Mouse (Mus musculus): Measurements from ENCODE around the gene Klk1b24. TPM values are rescaled to one million over a fixed set of nuclear protein-coding genes. Genes with fewer than 3 reads are reported as not detected.
"Not testable (repeated sequence)": the region's sequence is repeated elsewhere in the genome, so short reads cannot be mapped to it uniquely, and the experiment has no call there.

Gene Klk1b24
- polyA plus RNA-seq (2014; fragmentation: Nextera tagmentation; extraction: Ambion mirVana): not detected in 2 replicates

GRCm38 (mm10) chr7:44187936-44188335 lies at the start of gene Klk1b24:
TSS of gene Klk1b24 (plus strand) at chr7:44188236.
- H3K4me1 ChIP-seq (ENCODE audit: control insufficient read depth, insufficient read depth, low read length); H3K36me3 ChIP-seq (ENCODE audit: control insufficient read depth, insufficient read depth, low read length); DNase-seq (ENCODE audit: low spot score, missing footprints); H3K9ac ChIP-seq (ENCODE audit: low read length); H3K4me2 ChIP-seq; H3K27me3 ChIP-seq (ENCODE audit: control insufficient read depth, insufficient read depth, low read length); H3K27ac ChIP-seq (ENCODE audit: low read depth, low read length); H3K9me3 ChIP-seq (ENCODE audit: control insufficient read depth, low read length); H3K4me3 ChIP-seq (ENCODE audit: low read depth, low read length); ATAC-seq (ENCODE audit: low FRiP score): not testable (repeated sequence)

GRCm38 (mm10) chr7:44179299-44180045 lies 8.6 kb upstream of the Klk1b24 start:
- Histone ChIP-seq H3K9ac (ENCODE audit: low read length) (no peak overlapping the region), H3K4me3 (ENCODE audit: low read depth, low read length) (no peak overlapping the region), H3K9me3 (ENCODE audit: control insufficient read depth, low read length) (no peaks in the 10 kb centered on the region), H3K4me2 (no peak overlapping the region), H3K4me1 (ENCODE audit: control insufficient read depth, insufficient read depth, low read length) (no peaks in the 10 kb centered on the region), H3K27ac (ENCODE audit: low read depth, low read length) (no peak overlapping the region), H3K36me3 (ENCODE audit: control insufficient read depth, insufficient read depth, low read length) (no peaks in the 10 kb centered on the region), H3K27me3 (ENCODE audit: control insufficient read depth, insufficient read depth, low read length) (no peaks in the 10 kb centered on the region)
- ATAC-seq (ENCODE audit: low FRiP score) (no peak), DNase-seq (ENCODE audit: low spot score, missing footprints) (no peak)
- 68% methylated on average over 9 of the region's 9 CpGs for WGBS

GRCm38 (mm10) chr7:44186516-44186915 lies 1.5 kb upstream of the Klk1b24 start:
- DNase-seq (ENCODE audit: low spot score, missing footprints); ATAC-seq (ENCODE audit: low FRiP score); H3K4me1 ChIP-seq (ENCODE audit: control insufficient read depth, insufficient read depth, low read length); H3K27me3 ChIP-seq (ENCODE audit: control insufficient read depth, insufficient read depth, low read length); H3K4me2 ChIP-seq; H3K9ac ChIP-seq (ENCODE audit: low read length); H3K27ac ChIP-seq (ENCODE audit: low read depth, low read length); H3K4me3 ChIP-seq (ENCODE audit: low read depth, low read length); H3K9me3 ChIP-seq (ENCODE audit: control insufficient read depth, low read length); H3K36me3 ChIP-seq (ENCODE audit: control insufficient read depth, insufficient read depth, low read length): not testable (repeated sequence)
- 74% methylated on average over 8 of the region's 8 CpGs for WGBS

GRCm38 (mm10) chr7:44193466-44193865 lies 5.4 kb downstream of the Klk1b24 start:
- H3K9ac ChIP-seq (ENCODE audit: low read length); H3K27ac ChIP-seq (ENCODE audit: low read depth, low read length); ATAC-seq (ENCODE audit: low FRiP score); DNase-seq (ENCODE audit: low spot score, missing footprints); H3K36me3 ChIP-seq (ENCODE audit: control insufficient read depth, insufficient read depth, low read length); H3K9me3 ChIP-seq (ENCODE audit: control insufficient read depth, low read length); H3K4me1 ChIP-seq (ENCODE audit: control insufficient read depth, insufficient read depth, low read length); H3K4me2 ChIP-seq; H3K4me3 ChIP-seq (ENCODE audit: low read depth, low read length); H3K27me3 ChIP-seq (ENCODE audit: control insufficient read depth, insufficient read depth, low read length): not testable (repeated sequence)
- WGBS: 90% methylated on average over 1 of the region's 1 CpGs

GRCm38 (mm10) chr7:44197891-44198290 lies 9.9 kb downstream of the Klk1b24 start, which contains the start of gene Klk1b3:
TSS of gene Klk1b3 (plus strand) at chr7:44198191.
- no peaks in the 10 kb centered on the region for H3K4me1 ChIP-seq (ENCODE audit: control insufficient read depth, insufficient read depth, low read length)
- WGBS: 61% methylated on average over 3 of the region's 3 CpGs
- no peak within 1 kb of the TSS for H3K27ac ChIP-seq (ENCODE audit: low read depth, low read length)
- no peak within 1 kb of the TSS for H3K9ac ChIP-seq (ENCODE audit: low read length)
- no peaks in the 10 kb centered on the region for H3K27me3 ChIP-seq (ENCODE audit: control insufficient read depth, insufficient read depth, low read length)
- no peak within 1 kb of the TSS for H3K4me3 ChIP-seq (ENCODE audit: low read depth, low read length)
- H3K36me3 ChIP-seq (ENCODE audit: control insufficient read depth, insufficient read depth, low read length): no peaks in the 10 kb centered on the region
- ATAC-seq (ENCODE audit: low FRiP score): no peak
- no peaks in the 10 kb centered on the region for H3K9me3 ChIP-seq (ENCODE audit: control insufficient read depth, low read length)
- DNase-seq (ENCODE audit: low spot score, missing footprints): no peak
- no peak within 1 kb of the TSS for H3K4me2 ChIP-seq

- H3K9ac ChIP-seq (ENCODE audit: low read length); H3K36me3 ChIP-seq (ENCODE audit: control insufficient read depth, insufficient read depth, low read length); H3K9me3 ChIP-seq (ENCODE audit: control insufficient read depth, low read length); DNase-seq (ENCODE audit: low spot score, missing footprints); H3K4me3 ChIP-seq (ENCODE audit: low read depth, low read length); ATAC-seq (ENCODE audit: low FRiP score); H3K4me1 ChIP-seq (ENCODE audit: control insufficient read depth, insufficient read depth, low read length); H3K27ac ChIP-seq (ENCODE audit: low read depth, low read length); H3K4me2 ChIP-seq; H3K27me3 ChIP-seq (ENCODE audit: control insufficient read depth, insufficient read depth, low read length): not testable (repeated sequence)
- 56% methylated on average over 3 of the region's 3 CpGs for WGBS
These were observed 19.1 kb downstream of the Klk1b24 start, which contains the start of gene Klk1b4 for GRCm38 (mm10) chr7:44207135-44207534. TSS of gene Klk1b4 (plus strand) at chr7:44207435.

- H3K4me1 ChIP-seq (ENCODE audit: control insufficient read depth, insufficient read depth, low read length): no peaks in the 10 kb centered on the region
- no peak overlapping the region for H3K4me3 ChIP-seq (ENCODE audit: low read depth, low read length)
- no peak overlapping the region for H3K9ac ChIP-seq (ENCODE audit: low read length)
- H3K27ac ChIP-seq (ENCODE audit: low read depth, low read length): no peak overlapping the region
- H3K36me3 ChIP-seq (ENCODE audit: control insufficient read depth, insufficient read depth, low read length): no peaks in the 10 kb centered on the region
- no peaks in the 10 kb centered on the region for H3K27me3 ChIP-seq (ENCODE audit: control insufficient read depth, insufficient read depth, low read length)
- H3K4me2 ChIP-seq: no peak overlapping the region
- no peak for DNase-seq (ENCODE audit: low spot score, missing footprints)
- ATAC-seq (ENCODE audit: low FRiP score): no peak
- no peaks in the 10 kb centered on the region for H3K9me3 ChIP-seq (ENCODE audit: control insufficient read depth, low read length)
- 69% methylated on average over 3 of the region's 3 CpGs for WGBS
These were observed 20.3 kb downstream of the Klk1b24 start for GRCm38 (mm10) chr7:44208307-44208706.

GRCm38 (mm10) chr7:44215645-44216044 lies 27.6 kb downstream of the Klk1b24 start, which contains the start of gene Klk1b5:
TSS of gene Klk1b5 (plus strand) at chr7:44215945.
- Histone ChIP-seq H3K36me3 (ENCODE audit: control insufficient read depth, insufficient read depth, low read length) (no peaks in the 10 kb centered on the region), H3K27me3 (ENCODE audit: control insufficient read depth, insufficient read depth, low read length) (no peaks in the 10 kb centered on the region), H3K9me3 (ENCODE audit: control insufficient read depth, low read length) (no peaks in the 10 kb centered on the region), H3K4me2 (no peak within 1 kb of the TSS), H3K27ac (ENCODE audit: low read depth, low read length) (no peak within 1 kb of the TSS), H3K4me1 (ENCODE audit: control insufficient read depth, insufficient read depth, low read length) (no peaks in the 10 kb centered on the region), H3K9ac (ENCODE audit: low read length) (no peak within 1 kb of the TSS), H3K4me3 (ENCODE audit: low read depth, low read length) (no peak within 1 kb of the TSS)
- no peak for DNase-seq (ENCODE audit: low spot score, missing footprints)
- no peak for ATAC-seq (ENCODE audit: low FRiP score)
- WGBS: 94% methylated on average over 1 of the region's 1 CpGs

GRCm38 (mm10) chr7:44221601-44222000 lies 33.6 kb downstream of the Klk1b24 start:
- not testable (repeated sequence) for H3K9me3 ChIP-seq (ENCODE audit: control insufficient read depth, low read length); H3K27ac ChIP-seq (ENCODE audit: low read depth, low read length); H3K4me1 ChIP-seq (ENCODE audit: control insufficient read depth, insufficient read depth, low read length); DNase-seq (ENCODE audit: low spot score, missing footprints); H3K4me2 ChIP-seq; H3K36me3 ChIP-seq (ENCODE audit: control insufficient read depth, insufficient read depth, low read length); H3K9ac ChIP-seq (ENCODE audit: low read length); H3K4me3 ChIP-seq (ENCODE audit: low read depth, low read length); H3K27me3 ChIP-seq (ENCODE audit: control insufficient read depth, insufficient read depth, low read length); ATAC-seq (ENCODE audit: low FRiP score)
- 74% methylated on average over 8 of the region's 10 CpGs for WGBS
